Mouse (Mus musculus): ENCODE data around the gene Clk2. TPM values are rescaled to one million over a fixed set of nuclear protein-coding genes. Genes with fewer than 3 reads are reported as not detected.

Gene Clk2
- polyA plus RNA-seq, 1 experiment from 2014 or later = 14.2 TPM

DNA sequence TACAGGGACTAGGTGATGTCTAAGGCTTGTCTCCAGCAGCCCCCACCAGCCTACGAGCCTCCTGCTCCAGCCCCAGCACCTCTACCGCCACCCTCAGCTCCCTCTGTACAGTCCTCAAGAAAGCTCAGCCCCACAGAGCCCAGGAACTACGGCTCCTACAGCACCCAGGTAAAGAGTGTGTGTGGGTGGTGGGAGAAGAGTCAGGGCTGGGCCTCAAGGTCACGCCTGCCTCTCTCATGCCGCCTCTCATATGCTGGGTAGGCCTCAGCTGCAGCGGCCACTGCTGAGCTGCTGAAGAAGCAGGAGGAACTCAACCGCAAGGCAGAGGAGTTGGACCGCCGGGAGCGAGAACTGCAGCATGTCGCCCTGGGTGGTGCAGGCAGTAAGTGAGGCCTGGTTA is 14.5 kb downstream of the Clk2 start:
- no peaks in the 10 kb centered on the region for H3K9me3 ChIP-seq (replicated peaks)
- H3K36me3 ChIP-seq = peaks cover 55% of the 10 kb centered on the region
- no peak for ATAC-seq (replicated peaks; ENCODE audit: insufficient number of reproducible peaks, insufficient read depth, low FRiP score, low read depth)
- H3K4me1 ChIP-seq (replicated peaks) = peaks cover 28% of the 10 kb centered on the region
- no peak overlapping the region for H3K27ac ChIP-seq
- H3K4me3 ChIP-seq = no peak overlapping the region
- peak overlapping the region; percentile 86; the same call in 1 of the 2 replicates for H3K4me2 ChIP-seq
- no peaks in the 10 kb centered on the region for H3K27me3 ChIP-seq
- H3K9ac ChIP-seq = no peak overlapping the region
- 90% methylated on average over 11 of the region's 11 CpGs for WGBS

DNA sequence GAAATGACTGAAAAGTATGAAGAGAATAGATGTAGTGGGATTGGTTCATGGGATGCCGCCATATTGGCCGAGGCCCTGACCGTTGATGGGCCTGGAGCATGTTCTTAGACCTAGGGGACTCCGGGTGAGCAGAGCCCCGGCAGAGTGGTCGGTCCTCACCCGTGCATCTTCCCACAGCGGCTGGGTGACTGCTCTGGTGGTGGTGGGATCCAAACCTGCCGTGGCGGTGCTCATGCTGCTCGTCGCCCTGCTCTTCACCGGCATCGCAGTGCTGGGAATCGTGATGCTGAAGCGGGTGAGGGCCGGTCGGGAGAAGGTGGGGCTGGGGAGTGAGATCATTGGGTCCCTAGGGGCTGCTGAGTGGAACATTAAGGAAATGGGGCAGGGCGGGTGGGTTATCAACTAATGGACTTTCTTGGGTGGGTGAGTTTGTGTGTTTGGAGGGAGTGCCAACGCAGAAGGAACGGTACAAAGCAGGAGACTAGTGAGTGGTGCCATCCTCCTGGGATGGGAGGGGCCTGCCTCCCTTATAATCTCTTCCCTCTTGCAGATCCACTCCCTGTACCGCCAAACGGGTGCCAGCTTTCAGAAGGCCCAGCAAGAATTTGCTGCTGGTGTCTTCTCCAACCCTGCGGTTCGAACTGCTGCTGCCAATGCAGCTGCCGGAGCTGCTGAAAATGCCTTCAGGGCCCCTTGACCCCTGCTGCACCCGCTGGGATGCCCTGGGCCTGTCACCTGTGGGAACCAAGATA is 17.3 kb downstream of the Clk2 start:
- no peak overlapping the region for H3K4me2 ChIP-seq
- no peak overlapping the region for H3K9ac ChIP-seq
- no peak overlapping the region for H3K27ac ChIP-seq
- no peaks in the 10 kb centered on the region for H3K27me3 ChIP-seq
- H3K9me3 ChIP-seq (replicated peaks) = no peaks in the 10 kb centered on the region
- WGBS = 91% methylated on average over 27 of the region's 27 CpGs
- ATAC-seq (replicated peaks; ENCODE audit: insufficient number of reproducible peaks, insufficient read depth, low FRiP score, low read depth) = no peak
- no peak overlapping the region for H3K4me3 ChIP-seq
- peaks cover 30% of the 10 kb centered on the region for H3K4me1 ChIP-seq (replicated peaks)
- H3K36me3 ChIP-seq = peaks cover 30% of the 10 kb centered on the region

DNA sequence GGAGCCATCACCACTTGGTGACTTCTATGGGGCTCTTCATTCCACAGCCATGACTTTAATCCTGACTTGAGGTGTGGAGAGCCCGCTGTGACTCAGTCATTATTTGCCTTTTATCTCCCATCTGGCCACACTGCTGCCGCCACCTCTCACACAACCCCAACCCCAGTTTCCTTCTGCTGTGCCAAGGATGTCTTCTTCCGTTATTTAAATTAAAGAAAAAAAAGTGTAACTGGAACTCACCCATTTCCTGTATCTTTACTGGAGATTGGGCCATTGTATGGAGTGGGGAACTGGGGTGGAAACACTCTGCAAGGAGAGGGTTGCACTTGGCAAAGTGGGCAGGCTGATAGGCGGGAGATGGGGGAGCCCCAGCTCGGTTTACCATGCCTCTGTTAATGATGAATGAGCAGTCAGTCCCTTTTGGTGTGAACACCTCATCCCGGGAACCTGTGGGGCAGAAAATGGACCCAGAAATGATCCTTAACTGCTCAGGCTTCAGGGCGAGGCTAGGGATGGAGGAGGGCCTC is 18.0 kb downstream of the Clk2 start:
- Histone ChIP-seq H3K4me2 (peak overlapping the region; percentile 91), H3K27ac (peak overlapping the region; percentile 86; the same call in 1 of the 2 replicates), H3K9me3 (replicated peaks) (no peaks in the 10 kb centered on the region), H3K4me3 (peak overlapping the region; percentile 81), H3K4me1 (replicated peaks) (peaks cover 32% of the 10 kb centered on the region), H3K36me3 (peaks cover 30% of the 10 kb centered on the region), H3K9ac (peak overlapping the region; percentile 72; the same call in 1 of the 2 replicates), H3K27me3 (no peaks in the 10 kb centered on the region; the same call in 1 of the 2 replicates)
- 46% methylated on average over 7 of the region's 7 CpGs for WGBS
- no peak for ATAC-seq (replicated peaks; ENCODE audit: insufficient number of reproducible peaks, insufficient read depth, low FRiP score, low read depth)

DNA sequence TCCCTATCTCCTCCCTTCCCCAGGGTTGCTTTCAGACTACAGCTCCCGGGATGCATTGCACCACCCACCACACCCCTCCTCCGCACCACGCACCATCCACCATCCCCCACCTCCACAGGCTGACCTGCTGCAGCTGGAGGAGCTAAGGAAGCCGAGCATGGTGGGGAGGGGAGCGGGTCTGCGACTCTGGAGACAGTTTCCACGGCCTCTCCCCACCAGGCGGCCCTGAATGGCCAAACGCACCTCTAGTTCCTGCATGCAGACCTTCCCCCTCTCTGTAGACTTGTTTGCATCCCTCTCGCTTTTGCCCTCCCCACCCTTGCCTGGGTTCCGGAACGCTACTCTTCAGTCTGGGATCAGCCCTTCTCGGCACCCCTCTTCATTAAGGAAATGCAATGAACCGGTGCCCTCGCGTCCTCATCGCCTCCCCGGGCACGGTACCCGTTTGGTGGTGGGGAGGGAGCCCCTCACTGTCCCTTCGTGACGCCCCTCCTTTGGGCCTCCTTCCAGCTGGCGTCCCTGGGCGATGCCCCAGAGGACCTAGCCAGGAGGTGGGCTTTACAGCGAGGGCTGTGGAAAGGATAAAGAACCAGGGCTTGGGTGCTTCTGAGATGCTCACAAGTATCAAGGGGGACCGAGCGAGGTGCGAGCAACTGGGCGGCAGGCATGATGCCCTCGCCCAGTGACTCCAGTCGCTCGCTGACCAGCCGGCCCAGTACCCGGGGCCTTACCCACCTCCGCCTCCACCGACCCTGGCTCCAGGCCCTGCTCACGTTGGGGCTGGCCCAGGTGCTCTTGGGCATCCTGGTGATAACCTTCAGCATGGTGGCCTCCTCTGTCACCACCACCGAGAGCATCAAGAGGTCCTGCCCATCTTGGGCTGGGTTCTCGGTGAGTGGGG is 18.7 kb downstream of the Clk2 start, which contains the start of gene Fam189b:
Gene Fam189b (plus strand): TSS at position 86 of the 901 bp plus-strand sequence.
- H3K4me3 ChIP-seq = peak within 1 kb of the TSS; percentile 81
- H3K4me1 ChIP-seq (replicated peaks) = peaks cover 26% of the 10 kb centered on the region
- peak within 1 kb of the TSS; percentile 91 for H3K4me2 ChIP-seq
- H3K9me3 ChIP-seq (replicated peaks) = no peaks in the 10 kb centered on the region
- peak within 1 kb of the TSS; percentile 86 for H3K27ac ChIP-seq
- H3K27me3 ChIP-seq = no peaks in the 10 kb centered on the region; the same call in 1 of the 2 replicates
- WGBS = 5% methylated on average over 39 of the region's 39 CpGs
- H3K36me3 ChIP-seq = peaks cover 30% of the 10 kb centered on the region
- H3K9ac ChIP-seq = peak within 1 kb of the TSS; percentile 72
- peak; percentile 91 for ATAC-seq (replicated peaks; ENCODE audit: insufficient number of reproducible peaks, insufficient read depth, low FRiP score, low read depth)

DNA sequence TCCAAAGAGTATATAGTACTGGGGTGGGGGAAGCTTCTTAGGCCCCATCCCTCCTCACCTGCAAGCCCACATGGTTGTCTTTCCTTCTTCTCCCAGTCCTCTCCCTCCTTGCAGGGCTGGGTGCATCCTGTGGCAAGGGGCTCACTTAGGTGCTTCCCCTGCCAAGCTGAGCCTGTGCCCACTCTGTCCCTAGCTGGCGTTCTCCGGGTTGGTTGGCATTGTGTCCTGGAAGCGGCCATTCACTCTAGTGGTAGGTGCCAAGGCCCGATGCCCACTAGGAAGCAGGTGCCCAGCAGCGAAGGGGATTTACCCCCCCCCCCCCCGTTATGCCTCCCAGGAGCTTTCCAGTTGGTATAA is 19.3 kb downstream of the Clk2 start:
- peak overlapping the region; percentile 81 for H3K4me3 ChIP-seq
- H3K36me3 ChIP-seq = peaks cover 30% of the 10 kb centered on the region
- no peaks in the 10 kb centered on the region; the same call in 1 of the 2 replicates for H3K27me3 ChIP-seq
- H3K4me2 ChIP-seq = peak overlapping the region; percentile 91
- H3K4me1 ChIP-seq (replicated peaks) = peaks cover 21% of the 10 kb centered on the region
- peak overlapping the region; percentile 72 for H3K9ac ChIP-seq
- WGBS = 74% methylated on average over 6 of the region's 6 CpGs
- H3K27ac ChIP-seq = no peak overlapping the region
- no peak for ATAC-seq (replicated peaks; ENCODE audit: insufficient number of reproducible peaks, insufficient read depth, low FRiP score, low read depth)
- no peaks in the 10 kb centered on the region for H3K9me3 ChIP-seq (replicated peaks)

DNA sequence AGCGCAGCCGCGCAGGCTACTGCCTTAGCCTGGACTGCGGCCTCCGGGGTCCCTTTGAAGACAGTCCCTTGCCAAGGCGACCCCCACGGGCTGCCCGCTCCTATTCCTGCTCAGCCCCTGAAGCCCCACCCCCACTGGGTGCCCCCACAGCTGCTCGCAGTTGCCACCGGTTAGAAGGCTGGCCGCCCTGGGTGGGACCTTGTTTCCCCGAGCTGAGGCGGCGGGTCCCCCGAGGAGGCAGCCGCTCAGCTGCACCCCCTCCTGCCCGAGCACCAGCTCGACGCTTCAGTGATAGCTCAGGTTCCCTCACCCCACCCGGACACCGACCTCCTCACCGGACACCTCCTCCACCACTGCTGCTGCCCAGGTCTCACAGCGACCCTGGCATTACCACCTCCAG is 22.6 kb downstream of the Clk2 start:
- Histone ChIP-seq H3K36me3 (peaks cover 2% of the 10 kb centered on the region; the same call in 1 of the 2 replicates), H3K4me2 (no peak overlapping the region)

DNA sequence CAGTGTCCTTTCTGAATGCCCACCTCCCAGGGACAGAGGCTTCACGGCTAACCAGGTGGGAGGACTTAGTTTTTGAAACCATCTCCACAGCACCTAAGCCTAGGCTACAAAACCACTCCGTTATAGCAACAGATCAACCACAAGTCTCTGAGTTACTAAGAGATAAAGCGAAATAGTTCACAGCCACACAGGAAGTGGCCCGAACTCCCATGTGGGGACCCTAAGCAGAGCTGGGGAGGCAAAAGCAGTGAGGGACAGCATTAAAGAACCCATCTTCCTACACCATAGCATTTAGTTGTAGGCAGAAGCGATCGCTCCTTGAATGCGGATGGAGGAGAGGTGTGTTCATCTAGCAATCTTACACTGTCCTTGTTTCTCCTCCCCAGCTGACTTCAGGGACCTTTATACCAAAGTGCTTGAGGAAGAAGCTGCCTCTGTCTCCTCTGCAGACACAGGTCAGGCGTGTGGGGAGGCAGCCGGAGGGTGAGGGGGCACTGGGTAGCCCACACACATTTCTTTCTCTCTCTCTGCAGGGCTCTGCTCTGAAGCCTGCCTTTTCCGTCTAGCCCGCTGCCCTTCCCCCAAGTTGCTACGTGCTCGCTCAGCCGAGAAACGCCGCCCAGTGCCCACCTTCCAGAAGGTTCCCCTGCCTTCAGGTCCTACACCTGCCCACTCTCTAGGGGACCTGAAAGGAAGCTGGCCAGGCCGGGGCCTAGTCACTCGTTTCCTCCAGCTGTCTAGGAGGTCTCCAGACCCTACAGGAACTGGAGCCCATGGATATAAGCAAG is 23.3 kb downstream of the Clk2 start:
- Histone ChIP-seq H3K4me1 (replicated peaks) (peaks cover 18% of the 10 kb centered on the region), H3K4me2 (0 out of 2 replicates have a peak overlapping the region, but pooled peaks have one; percentile 3), H3K36me3 (no peaks in the 10 kb centered on the region), H3K27me3 (no peaks in the 10 kb centered on the region; the same call in 1 of the 2 replicates), H3K4me3 (no peak overlapping the region), H3K9ac (no peak overlapping the region), H3K27ac (peak overlapping the region; percentile 2; the same call in 1 of the 2 replicates), H3K9me3 (replicated peaks) (no peaks in the 10 kb centered on the region)
- 79% methylated on average over 18 of the region's 18 CpGs for WGBS
- ATAC-seq (replicated peaks; ENCODE audit: insufficient number of reproducible peaks, insufficient read depth, low FRiP score, low read depth) = no peak

More for the DNA sequence above, 22.6 kb downstream of the Clk2 start:
- ATAC-seq (replicated peaks; ENCODE audit: insufficient number of reproducible peaks, insufficient read depth, low FRiP score, low read depth) = no peak
- Histone ChIP-seq H3K4me1 (replicated peaks) (peaks cover 21% of the 10 kb centered on the region), H3K9ac (no peak overlapping the region), H3K27me3 (no peaks in the 10 kb centered on the region; the same call in 1 of the 2 replicates), H3K9me3 (replicated peaks) (no peaks in the 10 kb centered on the region), H3K27ac (no peak overlapping the region; the same call in 1 of the 2 replicates), H3K4me3 (no peak overlapping the region)
- 47% methylated on average over 23 of the region's 23 CpGs for WGBS

DNA sequence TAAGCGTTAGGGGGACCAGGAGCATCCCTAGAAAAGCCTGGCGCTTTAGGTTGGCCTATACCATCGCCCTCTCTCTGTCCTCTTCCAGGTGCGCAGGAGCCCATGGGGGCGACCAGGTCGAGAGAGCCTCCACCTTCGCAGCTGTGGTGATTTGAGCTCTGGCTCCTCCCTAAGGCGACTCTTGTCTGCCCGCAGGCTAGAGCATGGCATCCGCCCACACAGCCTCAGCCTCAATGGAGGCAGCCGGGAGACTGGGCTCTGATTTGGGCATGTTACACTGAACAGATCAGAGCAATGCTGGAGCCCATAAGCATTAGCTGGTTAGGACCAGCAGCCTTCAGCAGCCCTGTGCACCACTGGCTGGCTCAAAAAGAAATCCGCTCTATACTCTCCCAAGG is 23.9 kb downstream of the Clk2 start:
- Histone ChIP-seq H3K4me2 (no peak overlapping the region), H3K4me3 (no peak overlapping the region), H3K27me3 (no peaks in the 10 kb centered on the region; the same call in 1 of the 2 replicates), H3K9ac (no peak overlapping the region), H3K9me3 (replicated peaks) (no peaks in the 10 kb centered on the region), H3K4me1 (replicated peaks) (peaks cover 15% of the 10 kb centered on the region), H3K27ac (no peak overlapping the region), H3K36me3 (no peaks in the 10 kb centered on the region)
- WGBS = 66% methylated on average over 12 of the region's 12 CpGs
- no peak for ATAC-seq (replicated peaks; ENCODE audit: insufficient number of reproducible peaks, insufficient read depth, low FRiP score, low read depth)

DNA sequence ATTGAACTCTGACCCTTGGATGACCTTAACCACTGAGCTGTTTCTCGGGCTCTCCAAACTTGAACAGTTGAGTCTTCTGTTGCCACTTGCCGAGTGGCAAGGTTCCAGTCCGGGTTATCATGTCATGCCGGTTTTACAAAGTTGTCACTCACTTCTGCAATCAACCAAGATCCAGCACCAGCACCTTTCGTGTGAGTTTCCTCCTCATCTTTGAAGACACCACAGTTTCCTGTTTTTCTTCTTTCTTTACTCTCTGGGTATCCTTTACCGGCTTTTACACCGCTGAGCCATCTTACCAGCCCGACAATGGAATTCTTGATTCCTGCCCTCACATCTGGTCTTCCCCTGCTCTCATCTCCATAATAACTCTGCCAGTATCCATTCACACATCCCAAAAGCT is 25.8 kb downstream of the Clk2 start:
- Histone ChIP-seq H3K36me3 (no peaks in the 10 kb centered on the region), H3K27ac (no peak overlapping the region), H3K4me3 (no peak overlapping the region), H3K4me2 (no peak overlapping the region), H3K9ac (no peak overlapping the region), H3K9me3 (replicated peaks) (no peaks in the 10 kb centered on the region), H3K4me1 (replicated peaks) (peaks cover 4% of the 10 kb centered on the region), H3K27me3 (no peaks in the 10 kb centered on the region; the same call in 1 of the 2 replicates)
- no peak for ATAC-seq (replicated peaks; ENCODE audit: insufficient number of reproducible peaks, insufficient read depth, low FRiP score, low read depth)
- 68% methylated on average over 8 of the region's 8 CpGs for WGBS

DNA sequence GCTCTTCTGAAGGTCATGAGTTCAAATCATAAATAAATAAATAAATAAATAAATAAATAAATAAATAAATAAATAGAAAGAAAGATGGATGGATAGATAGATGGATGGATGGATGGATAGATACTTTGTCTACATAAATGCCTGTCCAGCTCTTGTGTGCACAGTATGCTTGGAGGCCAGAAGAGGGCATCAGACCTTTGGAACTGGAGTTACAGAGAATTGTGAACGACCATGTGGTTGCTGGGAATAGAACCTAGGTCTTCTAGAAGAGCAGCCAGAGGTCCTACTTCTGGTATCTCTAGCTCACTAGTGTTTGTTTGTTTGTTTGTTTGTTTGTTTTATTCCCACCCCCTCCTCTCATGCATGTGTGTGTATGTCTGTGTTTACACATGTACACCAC is 28.8 kb downstream of the Clk2 start:
- no peak overlapping the region for H3K4me3 ChIP-seq
- H3K27me3 ChIP-seq = no peaks in the 10 kb centered on the region
- 86% methylated on average over 1 of the region's 1 CpGs for WGBS
- ATAC-seq (replicated peaks; ENCODE audit: insufficient number of reproducible peaks, insufficient read depth, low FRiP score, low read depth) = no peak
- H3K4me2 ChIP-seq = no peak overlapping the region
- H3K27ac ChIP-seq = no peak overlapping the region
- no peaks in the 10 kb centered on the region for H3K36me3 ChIP-seq
- no peaks in the 10 kb centered on the region for H3K9me3 ChIP-seq (replicated peaks)
- peaks cover 8% of the 10 kb centered on the region for H3K4me1 ChIP-seq (replicated peaks)
- H3K9ac ChIP-seq = no peak overlapping the region
